Mouse (Mus musculus): ENCODE results near the gene Zbtb44. TPM values are rescaled to one million over a fixed set of nuclear protein-coding genes. Genes with fewer than 3 reads are reported as not detected.

The Zbtb44 gene
- 17.7 TPM for polyA plus RNA-seq (2017; shearing (Covaris generic))

GRCm38 (mm10) chr9:31030532-31031413, at the start of gene Zbtb44:
Gene Zbtb44, plus strand, starts transcription at chr9:31030644.

Other genes starting within 250 kb of the Zbtb44 start
- not detected for gene Adamts15, start 108.2 kb upstream of the Zbtb44 start, polyA plus RNA-seq (2017; shearing (Covaris generic))
- gene Adamts8, start 88.1 kb upstream of the Zbtb44 start, polyA plus RNA-seq (2017; shearing (Covaris generic)): not detected
- 13.2 TPM for gene St14, start 101.2 kb downstream of the Zbtb44 start, polyA plus RNA-seq (2017; shearing (Covaris generic))
- 96.2 TPM for gene Aplp2, start 181.2 kb downstream of the Zbtb44 start, polyA plus RNA-seq (2017; shearing (Covaris generic))
- gene Prdm10, start 249.9 kb downstream of the Zbtb44 start, polyA plus RNA-seq (2017; shearing (Covaris generic)): 14.8 TPM

Measured in CD4-positive, CD25-positive, alpha-beta regulatory T cell, adult 9 weeks (primary cell).